Comparison of ENCODE assay signal across 8 mouse cellular contexts in the genomic region with DNA sequence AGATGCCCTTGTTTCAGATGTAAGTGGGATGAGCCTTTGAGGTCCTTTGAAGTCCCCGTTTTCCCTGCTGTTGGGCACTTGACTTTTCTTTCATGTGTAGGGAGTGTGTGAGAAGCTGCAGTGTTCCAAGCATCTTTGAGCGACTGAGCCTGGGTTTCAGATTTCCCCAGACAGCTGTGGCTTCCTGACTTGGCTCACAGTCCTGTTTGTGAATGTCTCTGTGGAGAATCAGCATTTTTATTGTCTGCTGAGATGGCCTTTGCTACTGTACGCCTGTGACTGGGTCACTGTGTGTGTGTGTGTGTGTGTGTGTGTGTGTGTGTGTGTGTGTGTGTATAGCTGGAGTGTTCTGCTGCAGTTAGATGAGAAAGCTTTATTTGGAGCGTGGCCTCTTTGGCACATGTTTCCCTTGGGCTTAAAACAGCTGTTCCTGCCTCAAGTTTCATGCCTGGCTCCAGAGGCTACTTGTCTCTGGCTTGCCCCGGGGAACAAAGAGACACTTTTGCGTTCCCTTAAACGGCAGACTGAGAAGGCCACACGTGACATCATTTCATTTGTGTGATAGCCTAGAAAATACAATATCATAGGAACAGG. TPM values are rescaled to one million over a fixed set of nuclear protein-coding genes. Genes with fewer than 3 reads are reported as not detected.
DNase-seq lines count a peak whose midpoint lies in the region; ATAC-seq and TF ChIP-seq lines count a peak whose summit lies in the region.

No protein-coding gene starts in this region.

- no peaks in the 10 kb centered on the region for H3K79me2 ChIP-seq in C2C12 (ENCODE audit: control insufficient read depth, insufficient read depth)

- TF ChIP-seq CTCF in C2C12 (IDR thresholded peaks at IDR 0.05; ENCODE audit: control insufficient read depth, insufficient read depth, insufficient read length) = no peak

- no peak overlapping the region for H3ac ChIP-seq in C2C12 (ENCODE audit: control insufficient read depth, insufficient read length, low read depth)

- no peaks in the 10 kb centered on the region for H3K36me3 ChIP-seq in C2C12 (ENCODE audit: control insufficient read depth, insufficient read depth)
- peaks cover 52% of the 10 kb centered on the region for H3K36me3 ChIP-seq in hindbrain, embryonic 16.5 days (ENCODE audit: control insufficient read depth, insufficient read depth, low read length)
- H3K36me3 ChIP-seq in liver, embryonic 13.5 days = peaks cover 50% of the 10 kb centered on the region

- no peak overlapping the region for H3K4me3 ChIP-seq in C2C12 (ENCODE audit: insufficient read depth, poor library complexity, severe bottlenecking)
- no peak overlapping the region for H3K4me3 ChIP-seq in hindbrain, embryonic 16.5 days (ENCODE audit: low read length)
- H3K4me3 ChIP-seq in liver, embryonic 13.5 days (replicated peaks) = no peak overlapping the region

- peaks cover 6% of the 10 kb centered on the region for H3K9me3 ChIP-seq in hindbrain, embryonic 16.5 days (ENCODE audit: control insufficient read depth, low read length)
- H3K9me3 ChIP-seq in liver, embryonic 13.5 days (replicated peaks) = 0 out of 2 replicates have a peak, but pooled peaks cover 7% of the 10 kb centered on the region

- peak; percentile 56; the same call in 1 of the 2 replicates for ATAC-seq in hindbrain, embryonic 16.5 days
- ATAC-seq in liver, embryonic 13.5 days (ENCODE audit: low read depth) = no peak
- ATAC-seq in activated CD4-positive, CD25-positive, alpha-beta regulatory T cell, adult 4 months = no peak

- 41% methylated on average over 8 of the region's 8 CpGs for WGBS in hindbrain, embryonic 16.5 days
- WGBS in liver, embryonic 13.5 days (ENCODE audit: insufficient replicate concordance) = 51% methylated on average over 8 of the region's 8 CpGs

- DNase-seq in 3T3-L1 (ENCODE audit: low read depth, low spot score) = peak; percentile 36
- peak; percentile 53 to 67 for DNase-seq in gastrocnemius, adult 8-10 months (ENCODE audit: low spot score in 2 of 2)
- DNase-seq in liver, embryonic 13.5 days = no peak
- DNase-seq in natural killer cell, adult 2 months (ENCODE audit: low spot score in 2 of 2) = no peak
- no peak for DNase-seq in layer of hippocampus, adult 9-11 months

- no peak overlapping the region for H3K9ac ChIP-seq in hindbrain, embryonic 16.5 days (ENCODE audit: low read depth, low read length)
- no peak overlapping the region for H3K9ac ChIP-seq in liver, embryonic 13.5 days

- H3K79me3 ChIP-seq in C2C12 (ENCODE audit: low read depth) = no peaks in the 10 kb centered on the region

- no peak overlapping the region for H3K4me2 ChIP-seq in hindbrain, embryonic 16.5 days (ENCODE audit: low read length)
- no peak overlapping the region for H3K4me2 ChIP-seq in liver, embryonic 13.5 days

- no peaks in the 10 kb centered on the region for H3K27me3 ChIP-seq in C2C12 (ENCODE audit: control insufficient read depth, insufficient read depth, insufficient read length)
- no peaks in the 10 kb centered on the region for H3K27me3 ChIP-seq in hindbrain, embryonic 16.5 days (replicated peaks; ENCODE audit: control insufficient read depth, insufficient read depth, low read length)
- H3K27me3 ChIP-seq in liver, embryonic 13.5 days = no peaks in the 10 kb centered on the region

- no peak overlapping the region for H3K27ac ChIP-seq in hindbrain, embryonic 16.5 days (ENCODE audit: low read depth, low read length)
- H3K27ac ChIP-seq in liver, embryonic 13.5 days = peak overlapping the region; percentile 51; the same call in 1 of the 2 replicates

- no peaks in the 10 kb centered on the region for H3K4me1 ChIP-seq in hindbrain, embryonic 16.5 days (ENCODE audit: control insufficient read depth, insufficient read depth, low read depth, low read length)
- H3K4me1 ChIP-seq in liver, embryonic 13.5 days (replicated peaks) = 0 out of 2 replicates have a peak, but pooled peaks cover 6% of the 10 kb centered on the region

TF ChIP-seq in C2C12, 6 proteins besides CTCF, POLR2A, EP300 and RAD21:
- TF ChIP-seq USF1 (IDR thresholded peaks at IDR 0.05; ENCODE audit: low read depth) (peak; percentile 71), MYOD1 (IDR thresholded peaks at IDR 0.05; ENCODE audit: control insufficient read depth, insufficient read length, low read depth) (peak; percentile 63), MAX (IDR thresholded peaks at IDR 0.05) (no peak)

RNA-seq across cellular contexts. Expression of a gene that starts 23.9 kb away (rescaled TPM):
- 8.0 TPM for polyA plus RNA-seq in C2C12 (2012; fragmentation: generic; extraction: Trizol)
- 10 to 100 TPM in 2 of 4 experiments, 1 to 10 TPM in 2; 7.4 to 14.8 (median 9.5) TPM for total RNA-seq in gastrocnemius, adult 8-10 months (2022)
- polyA plus RNA-seq in hindbrain, embryonic 16.5 days (2015; fragmentation: Nextera tagmentation; extraction: Ambion mirVana) = 28.7 and 29.8 TPM in 2 replicates
- 19.1 and 22.3 TPM in 2 replicates for polyA plus RNA-seq in liver, embryonic 13.5 days (2015; fragmentation: Nextera tagmentation; extraction: Ambion mirVana)
- 10 to 100 TPM; 71.8 to 98.2 TPM for polyA plus RNA-seq in activated CD4-positive, CD25-positive, alpha-beta regulatory T cell, adult 4 months (2017; shearing (Covaris generic))

Comparison
In these comparisons a context has a peak if more than half of its experiments do, and no peak if none do; other contexts are left out.
1. DNase-seq: peak in 3T3-L1 (single experiment) and gastrocnemius, adult 8-10 months (2 of 2); none in liver, embryonic 13.5 days (single experiment), natural killer cell, adult 2 months (0 of 2) and layer of hippocampus, adult 9-11 months (single experiment).